Mouse (Mus musculus) bone marrow macrophage, adult 2 months (primary cell): ENCODE results near the gene Sec24b.

Source experiments
- CTCF ChIP-seq: IDR thresholded peaks from 2 replicates; pipeline ENCODE4 v1.5.1; 2012; ENCODE audit warnings: low read depth, mild to moderate bottlenecking, low read length, moderate library complexity
- POLR2A ChIP-seq: IDR thresholded peaks from 2 replicates; pipeline ENCODE4 v1.6.1; 2012; ENCODE audit warnings: mild to moderate bottlenecking, low read depth, low read length, borderline replicate concordance

- TF ChIP-seq CTCF (no peak), POLR2A (no peak)
Observed at GRCm38 (mm10) chr3:129946217-129946914, 115.0 kb downstream of the Sec24b start.
